Mouse (Mus musculus) adrenal gland, adult (tissue): ENCODE data around the gene Rai1.

Source experiments
- DNase-seq, 2 experiments: peaks; one replicate each; pipeline ENCODE4 v3.0.0; 2022 to 2023; ENCODE audit warnings: low spot score in 1 of 2; ENCODE audit not compliant: inconsistent age in 2 of 2

The Rai1 gene

GRCm38 (mm10) chr11:60104810-60105592 is at the start of gene Rai1:
Gene Rai1 (plus strand): TSS chr11:60105013.
- peak; percentile 94 to 98 for DNase-seq

DNA sequence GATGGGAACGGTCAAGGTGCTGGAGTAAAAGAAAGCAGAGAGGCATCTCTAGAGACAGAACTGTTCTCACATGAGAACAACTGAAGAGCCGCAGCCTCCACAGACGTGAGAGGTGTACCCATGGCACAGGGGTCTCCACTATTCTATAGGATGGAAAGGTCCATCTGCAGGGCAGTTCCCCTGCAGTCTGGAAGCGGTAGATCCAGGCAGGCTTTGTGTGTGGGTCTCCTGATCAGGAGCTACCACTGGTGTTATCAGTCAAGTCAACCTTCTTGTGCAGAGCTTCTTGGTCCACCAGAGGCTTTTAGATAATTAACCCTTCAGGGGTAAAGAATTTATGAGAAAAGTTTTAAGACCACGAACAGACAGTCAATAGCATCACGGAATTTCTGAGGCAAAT is 48.3 kb upstream of the Rai1 start:
- no peak for DNase-seq

DNA sequence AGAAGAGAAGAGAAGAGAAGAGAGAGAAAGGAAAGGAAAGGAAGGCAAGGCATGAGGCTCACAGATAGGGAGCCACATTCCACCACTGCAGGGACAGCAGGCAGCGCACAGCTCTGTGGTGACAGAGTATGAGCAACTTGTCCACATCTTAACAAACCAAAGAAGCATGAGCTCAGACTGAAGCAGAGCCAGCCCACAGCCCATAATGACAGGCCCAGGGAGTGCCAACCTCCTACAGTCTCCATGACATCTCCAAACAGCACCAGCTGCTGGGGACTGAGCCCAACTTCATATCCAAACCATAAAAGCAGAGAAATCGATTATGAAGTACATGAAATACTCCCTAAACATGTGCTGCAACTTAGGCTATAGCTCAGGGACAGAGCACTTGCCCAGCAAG is 46.8 kb upstream of the Rai1 start:
- DNase-seq = no peak

GRCm38 (mm10) chr11:60058441-60058840 is 46.4 kb upstream of the Rai1 start:
- DNase-seq = peak; percentile 17 to 39

DNA sequence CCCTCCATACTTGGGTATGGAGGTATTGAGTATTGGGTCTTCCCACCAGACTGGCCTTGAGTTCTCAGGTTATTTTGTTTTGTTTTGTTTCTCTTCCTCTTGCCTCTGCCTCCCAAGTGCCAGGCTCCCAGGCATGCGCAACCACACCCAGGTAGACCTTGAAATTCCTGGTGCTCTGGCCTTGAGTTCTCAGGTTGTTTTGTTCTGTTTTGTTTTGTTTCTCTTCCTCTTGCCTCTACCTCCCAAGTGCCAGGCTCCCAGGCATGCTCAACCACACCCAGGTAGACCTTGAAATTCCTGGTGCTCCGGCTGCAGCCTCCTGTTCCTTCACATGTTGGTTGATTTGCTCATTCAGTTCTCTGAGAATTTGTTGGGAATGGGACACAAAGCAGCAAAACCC is 44.8 kb upstream of the Rai1 start:
- DNase-seq = no peak

DNA sequence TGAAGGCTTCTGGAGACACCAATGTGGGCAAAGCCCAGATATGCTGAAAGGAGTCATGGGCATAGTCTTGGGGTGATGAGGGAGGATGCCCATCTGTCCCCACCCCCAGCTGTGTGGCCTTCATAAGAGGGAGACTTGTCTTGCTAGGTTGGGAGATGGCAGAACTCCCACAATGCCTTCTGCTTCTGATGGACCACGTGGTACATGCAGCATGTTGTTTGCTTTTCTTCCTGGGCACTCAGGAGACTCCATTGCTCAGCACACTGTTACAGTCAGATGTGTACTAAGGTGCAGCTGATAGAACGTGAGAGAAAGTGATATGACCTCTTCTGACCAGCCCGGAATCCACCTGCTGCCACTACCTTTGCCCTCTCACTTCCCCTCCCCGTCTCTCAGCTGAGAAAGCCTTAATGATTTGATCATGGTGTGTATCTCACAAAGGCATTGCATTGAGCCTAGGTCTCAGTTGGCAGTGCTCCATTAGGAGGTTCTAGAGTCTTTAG is 43.3 kb upstream of the Rai1 start:
- no peak for DNase-seq

DNA sequence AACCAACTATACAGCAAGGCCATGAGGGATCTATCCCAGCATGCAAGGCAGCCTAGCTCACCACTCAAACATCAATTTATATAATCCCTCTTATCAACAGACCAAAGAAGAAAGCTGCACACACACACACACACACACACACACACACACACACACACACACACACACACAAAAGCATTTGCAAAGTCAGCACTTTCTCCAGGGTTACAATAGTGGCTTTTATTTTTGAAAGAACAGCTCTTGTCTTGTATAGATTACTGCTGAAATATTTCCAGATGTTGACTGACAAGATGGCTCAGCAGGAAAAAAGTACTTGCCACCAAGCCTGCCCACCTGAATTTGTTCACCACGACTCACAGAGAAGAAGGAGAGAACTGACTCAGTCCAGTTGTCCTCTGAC is 39.5 kb upstream of the Rai1 start:
- DNase-seq = no peak

GRCm38 (mm10) chr11:60067646-60068045 is 37.2 kb upstream of the Rai1 start:
- peak; percentile 36 to 63 for DNase-seq

DNA sequence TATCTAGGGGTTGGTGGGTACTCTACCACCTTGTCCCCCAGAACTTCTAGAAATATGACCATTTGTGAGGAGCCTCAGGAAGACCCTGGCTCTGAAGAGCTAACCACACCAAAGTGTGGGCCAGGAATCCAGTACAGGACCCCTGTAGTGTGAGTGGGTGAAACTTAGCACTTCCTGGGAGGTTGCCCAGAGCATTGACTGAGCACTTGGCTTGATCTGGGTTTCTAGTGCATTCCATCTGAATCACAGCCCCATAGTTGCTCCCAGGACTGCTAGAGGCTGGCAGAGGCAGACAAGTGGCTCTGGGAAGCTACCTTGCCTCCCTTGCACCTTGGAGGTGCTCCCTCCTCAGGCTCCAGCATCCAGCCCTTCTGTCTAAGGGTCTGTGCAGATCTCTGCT is 36.2 kb upstream of the Rai1 start:
- DNase-seq = no peak

- DNase-seq = peak; percentile 45 to 80
Observed at GRCm38 (mm10) chr11:60070599-60070998, 34.2 kb upstream of the Rai1 start.

DNA sequence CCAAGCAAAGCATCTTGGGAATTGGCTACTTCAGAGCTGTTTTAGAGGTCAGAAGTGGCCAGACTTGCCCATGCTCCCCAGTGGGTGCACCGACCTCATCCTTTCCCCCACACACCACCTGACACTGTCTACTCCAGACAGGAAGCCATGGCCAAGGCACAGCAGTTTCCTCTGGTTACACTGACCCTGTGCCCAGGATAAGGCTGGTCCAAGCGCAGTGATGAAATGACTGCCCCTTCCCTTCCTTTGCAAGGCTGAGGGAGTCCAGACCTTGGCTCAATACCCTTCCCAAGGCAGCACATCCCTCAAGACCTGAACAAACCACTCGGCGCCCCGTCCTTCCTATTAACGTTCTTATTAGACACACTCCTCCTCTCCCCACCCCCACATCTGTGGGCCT is 33.6 kb upstream of the Rai1 start:
- DNase-seq = peak in 1 of 2 experiments; percentile 53

- DNase-seq = no peak
Observed at GRCm38 (mm10) chr11:60073121-60073520, 31.7 kb upstream of the Rai1 start.

DNA sequence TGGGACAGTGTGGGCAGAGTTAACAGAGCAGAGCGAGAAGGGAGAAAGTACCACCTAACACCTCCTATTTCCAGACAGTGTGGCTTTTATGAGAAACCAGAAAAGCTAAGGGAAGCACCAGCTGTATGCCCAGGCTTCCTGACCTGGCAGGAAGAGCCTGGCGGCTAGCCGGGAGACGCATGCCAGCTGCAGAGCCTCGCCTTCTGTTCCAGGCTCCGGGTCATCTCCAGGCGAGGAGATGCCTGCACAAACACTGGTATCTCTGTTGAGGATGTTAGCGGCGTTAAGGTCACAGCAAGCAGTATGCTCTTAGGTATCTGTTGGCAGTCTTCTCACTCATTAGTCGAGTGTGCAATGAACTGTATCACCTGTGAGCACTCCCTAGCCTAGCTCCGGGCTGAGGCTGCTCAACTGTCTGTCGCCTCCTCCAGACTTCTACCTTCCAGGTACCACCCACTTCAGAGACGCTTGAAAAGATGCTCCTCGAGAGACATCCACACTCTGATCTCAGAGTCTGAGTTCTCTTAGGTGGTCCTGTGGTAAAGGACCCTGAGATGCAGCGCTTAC is 30.8 kb upstream of the Rai1 start:
- no peak for DNase-seq

- peak in 1 of 2 experiments; percentile 53 for DNase-seq
Observed at GRCm38 (mm10) chr11:60076183-60076582, 28.6 kb upstream of the Rai1 start.

DNA sequence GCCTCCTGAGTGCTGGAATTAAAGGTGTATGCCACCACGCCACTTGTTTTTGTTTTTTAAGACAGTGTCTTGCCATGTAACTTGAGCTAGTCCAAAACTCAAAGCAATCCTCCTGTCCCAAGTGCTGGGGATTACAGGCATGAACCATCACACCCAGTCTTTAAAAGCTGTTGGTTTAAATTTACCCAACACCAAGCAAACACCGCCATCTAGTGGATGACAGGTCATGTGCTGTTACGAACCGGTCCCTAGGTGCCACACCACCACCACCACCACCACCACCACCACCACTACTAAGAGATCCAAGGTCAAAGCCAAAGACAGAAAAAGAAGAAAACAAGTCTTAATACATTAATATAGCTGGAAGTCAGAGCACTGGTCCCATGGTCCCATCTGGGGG is 28.0 kb upstream of the Rai1 start:
- peak; percentile 62 to 91 for DNase-seq

DNA sequence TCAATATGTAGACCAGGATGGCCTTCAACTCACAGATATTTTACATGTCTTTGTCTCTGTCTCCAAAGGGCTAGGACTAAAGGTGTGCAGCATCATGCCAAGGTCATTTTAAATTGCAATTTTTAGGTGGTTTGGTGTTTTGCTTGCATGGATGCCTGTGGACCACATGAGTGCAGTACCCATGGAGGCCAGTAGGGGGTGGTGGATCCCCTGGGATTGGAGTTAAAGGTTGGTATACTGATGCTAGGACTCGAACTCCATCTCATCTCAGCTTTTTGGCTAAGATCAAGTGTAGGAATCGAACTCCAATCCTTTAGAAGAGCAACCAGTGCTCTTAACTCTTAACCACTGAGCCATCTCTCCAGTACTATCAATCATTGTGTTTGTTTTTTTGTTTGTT is 20.2 kb upstream of the Rai1 start:
- DNase-seq = peak; percentile 42 to 84

DNA sequence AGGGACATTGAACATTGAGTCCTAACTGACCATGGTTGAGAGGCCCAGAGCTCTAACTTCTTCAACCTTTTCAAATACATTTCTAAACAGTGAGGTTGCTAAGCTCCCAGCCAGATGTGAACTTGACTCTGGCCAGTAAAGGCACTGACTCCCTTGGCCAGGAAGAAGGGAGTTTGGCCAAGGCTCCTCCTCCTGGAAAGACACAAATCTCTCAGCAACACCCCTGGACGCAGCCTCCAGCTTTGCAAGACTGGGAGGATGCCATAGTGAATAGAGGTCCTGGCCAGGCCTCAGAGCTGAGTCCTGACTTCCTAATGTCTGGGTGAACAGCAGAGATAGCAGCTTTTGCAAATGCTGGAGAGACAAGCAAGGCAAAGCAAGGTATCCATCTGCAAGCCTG is 18.1 kb upstream of the Rai1 start:
- DNase-seq = no peak

DNA sequence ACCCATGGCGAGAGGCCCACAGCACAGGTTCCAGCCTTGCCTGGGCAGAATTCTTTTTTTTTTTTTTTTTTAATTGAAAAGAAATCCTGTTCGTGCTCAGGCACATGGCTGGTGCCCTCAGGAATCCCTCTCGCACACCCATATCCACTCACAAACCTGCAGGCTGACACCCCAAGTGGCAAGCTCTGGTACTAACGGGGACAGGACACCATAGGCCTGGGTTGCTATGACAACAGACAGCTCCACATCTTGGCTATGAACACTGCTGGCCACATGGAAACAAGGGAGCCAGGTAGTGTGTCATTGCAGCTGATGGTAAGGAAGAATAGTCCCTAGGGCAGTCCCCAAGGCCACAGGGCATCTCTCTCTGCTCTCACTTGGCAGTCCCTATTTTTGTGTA is 15.9 kb upstream of the Rai1 start:
- no peak for DNase-seq

DNA sequence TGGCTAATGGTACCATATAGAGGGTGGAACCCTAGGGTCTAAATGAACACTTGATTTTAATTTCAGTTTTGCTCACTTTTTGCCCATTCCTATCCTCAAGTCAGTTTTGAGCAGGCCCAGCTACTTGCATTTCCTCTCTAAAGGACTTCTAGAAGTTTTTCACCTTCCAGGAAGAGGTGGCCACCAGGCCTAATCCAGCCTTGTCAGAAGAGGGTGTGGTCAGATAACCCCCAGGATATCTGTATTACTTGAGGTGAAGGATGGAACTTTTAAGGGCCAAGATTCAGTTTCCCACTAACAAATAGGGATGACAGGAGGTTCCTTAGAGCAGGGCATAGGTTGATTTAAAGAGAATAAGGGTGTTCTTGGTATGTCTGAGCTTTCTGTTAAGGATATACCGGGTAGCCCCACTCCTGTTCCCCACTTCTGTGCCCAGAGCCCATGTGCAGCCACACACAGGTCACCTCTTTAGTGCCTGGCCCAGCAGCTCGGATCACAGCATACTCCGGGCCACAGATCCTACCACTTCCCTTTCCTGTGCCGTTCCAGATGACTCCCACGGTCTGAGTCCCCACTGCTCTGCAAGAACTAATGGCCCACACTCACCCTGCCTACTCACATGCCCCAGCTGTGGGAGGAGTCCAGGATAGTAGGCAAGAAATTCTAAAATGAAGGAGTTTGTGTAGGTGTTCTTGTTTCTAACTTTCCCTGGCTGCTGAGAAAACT is 14.0 kb upstream of the Rai1 start:
- DNase-seq = no peak

- no peak for DNase-seq
Observed at GRCm38 (mm10) chr11:60091422-60091761, 13.4 kb upstream of the Rai1 start.

GRCm38 (mm10) chr11:60093227-60093626 is 11.6 kb upstream of the Rai1 start:
- no peak for DNase-seq

- no peak for DNase-seq
Observed at GRCm38 (mm10) chr11:60093984-60094587, 10.7 kb upstream of the Rai1 start.
